Mouse (Mus musculus): ENCODE data around the gene Med7.

DNA sequence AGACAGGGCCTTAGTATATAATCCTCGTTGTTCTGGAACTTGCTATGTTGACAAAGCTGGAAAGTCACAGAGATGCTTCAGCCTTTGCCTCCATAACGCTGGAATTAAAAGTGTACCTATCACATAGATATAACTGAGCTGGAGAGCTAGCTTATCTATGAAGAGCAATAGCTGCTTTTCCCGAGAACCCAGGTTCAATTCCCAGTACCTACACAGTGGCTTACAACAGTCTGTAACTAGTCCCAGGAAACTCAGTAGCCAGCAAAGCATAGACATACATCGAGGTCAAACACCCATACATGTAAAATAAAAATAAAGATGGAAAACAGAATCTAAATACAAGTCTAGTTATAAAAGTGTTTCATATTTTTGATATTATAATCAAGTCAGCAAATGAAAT lies 38.3 kb upstream of the Med7 start:
- TF ChIP-seq GATA1 (IDR thresholded peaks at IDR 0.05; ENCODE audit: borderline replicate concordance, low read length) = no peak
- no peak for TF ChIP-seq FLI1 (IDR thresholded peaks at IDR 0.05; ENCODE audit: low read length)

Measured in megakaryocyte, embryonic 14.5 days (primary cell).